Mouse (Mus musculus) kidney, adult 9 months (tissue): Measurements from ENCODE around the gene Parl.

ENCODE experiments used
- DNase-seq: peaks from one replicate; pipeline ENCODE4 v3.0.0; 2022

Parl gene

DNA sequence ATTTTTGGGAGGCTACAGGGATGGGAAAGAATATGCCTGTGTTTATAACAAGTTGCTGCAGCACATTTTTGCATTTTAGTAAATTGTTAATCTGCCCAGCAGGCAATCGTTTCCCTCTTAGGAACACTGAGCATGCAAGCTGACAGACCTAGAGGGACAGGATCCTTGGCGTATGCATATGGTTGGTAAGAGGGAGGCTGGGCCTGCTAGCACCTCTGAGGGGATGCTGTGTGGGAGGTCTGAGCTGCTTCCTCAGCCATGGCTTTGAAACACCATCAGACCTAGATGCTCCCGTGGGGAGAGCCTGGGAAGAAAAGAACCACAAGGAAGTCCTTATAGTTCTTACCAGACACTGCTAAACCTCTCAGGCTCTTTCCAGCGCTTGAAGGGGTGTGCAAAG, 67.8 kb downstream of the Parl start:
- no peak for DNase-seq
